Mouse (Mus musculus): ENCODE data around the gene Plcb1. TPM values are rescaled to one million over a fixed set of nuclear protein-coding genes. Genes with fewer than 3 reads are reported as not detected.
"Not testable (repeated sequence)": the region's sequence is repeated elsewhere in the genome, so short reads cannot be mapped to it uniquely, and the experiment has no call there.

Gene Plcb1
- polyA plus RNA-seq, 1 experiment from 2014 or later: 4.6 TPM

GRCm38 (mm10) chr2:134987978-134988377 is 202.1 kb downstream of the Plcb1 start:
- no peak for ATAC-seq (ENCODE audit: low read depth)

GRCm38 (mm10) chr2:134989650-134990292 is 203.9 kb downstream of the Plcb1 start:
- H3K4me3 ChIP-seq (ENCODE audit: low read depth, low read length): no peak overlapping the region
- no peak overlapping the region for H3K9ac ChIP-seq (ENCODE audit: low read depth, low read length)
- H3K27me3 ChIP-seq (ENCODE audit: control insufficient read depth, insufficient read depth, low read depth, low read length): no peaks in the 10 kb centered on the region
- H3K4me2 ChIP-seq (ENCODE audit: low read depth, low read length): no peak overlapping the region
- H3K27ac ChIP-seq (ENCODE audit: low read length): no peak overlapping the region
- no peaks in the 10 kb centered on the region for H3K36me3 ChIP-seq (ENCODE audit: control insufficient read depth, insufficient read depth)
- no peaks in the 10 kb centered on the region for H3K9me3 ChIP-seq (replicated peaks; ENCODE audit: control insufficient read depth, low read length)
- 36% methylated on average over 9 of the region's 9 CpGs for WGBS (ENCODE audit: insufficient replicate concordance)
- 0 out of 2 replicates have a peak, but pooled peaks have one; percentile 7 for ATAC-seq (ENCODE audit: low read depth)
- H3K4me1 ChIP-seq (ENCODE audit: control insufficient read depth, low read depth, low read length): no peaks in the 10 kb centered on the region

More at GRCm38 (mm10) chr2:134987978-134988377, 202.1 kb downstream of the Plcb1 start:
- H3K9ac ChIP-seq (ENCODE audit: low read depth, low read length): no peak overlapping the region
- no peak overlapping the region for H3K27ac ChIP-seq (ENCODE audit: low read length)
- H3K4me3 ChIP-seq (ENCODE audit: low read depth, low read length): no peak overlapping the region
- no peaks in the 10 kb centered on the region for H3K27me3 ChIP-seq (ENCODE audit: control insufficient read depth, insufficient read depth, low read depth, low read length)
- no peak overlapping the region for H3K4me2 ChIP-seq (ENCODE audit: low read depth, low read length)
- H3K36me3 ChIP-seq (ENCODE audit: control insufficient read depth, insufficient read depth): no peaks in the 10 kb centered on the region
- H3K4me1 ChIP-seq (ENCODE audit: control insufficient read depth, low read depth, low read length): no peaks in the 10 kb centered on the region
- H3K9me3 ChIP-seq (replicated peaks; ENCODE audit: control insufficient read depth, low read length): no peaks in the 10 kb centered on the region
- whole genome bisulfite sequencing (ENCODE audit: insufficient replicate concordance): 55% methylated on average over 5 of the region's 5 CpGs

GRCm38 (mm10) chr2:135007134-135007533 is 221.3 kb downstream of the Plcb1 start:
- H3K27me3 ChIP-seq (ENCODE audit: control insufficient read depth, insufficient read depth, low read depth, low read length): no peaks in the 10 kb centered on the region
- H3K9me3 ChIP-seq (replicated peaks; ENCODE audit: control insufficient read depth, low read length): no peaks in the 10 kb centered on the region
- H3K27ac ChIP-seq (ENCODE audit: low read length): no peak overlapping the region
- no peak overlapping the region for H3K4me3 ChIP-seq (ENCODE audit: low read depth, low read length)
- no peak for ATAC-seq (ENCODE audit: low read depth)
- no peaks in the 10 kb centered on the region for H3K36me3 ChIP-seq (ENCODE audit: control insufficient read depth, insufficient read depth)
- H3K4me1 ChIP-seq (ENCODE audit: control insufficient read depth, low read depth, low read length): no peaks in the 10 kb centered on the region
- no peak overlapping the region for H3K4me2 ChIP-seq (ENCODE audit: low read depth, low read length)
- WGBS (ENCODE audit: insufficient replicate concordance): 68% methylated on average over 1 of the region's 1 CpGs
- no peak overlapping the region for H3K9ac ChIP-seq (ENCODE audit: low read depth, low read length)

- not testable (repeated sequence) for H3K4me2 ChIP-seq (ENCODE audit: low read depth, low read length); H3K4me1 ChIP-seq (ENCODE audit: control insufficient read depth, low read depth, low read length); H3K27me3 ChIP-seq (ENCODE audit: control insufficient read depth, insufficient read depth, low read depth, low read length); H3K4me3 ChIP-seq (ENCODE audit: low read depth, low read length); ATAC-seq (ENCODE audit: low read depth); H3K9me3 ChIP-seq (replicated peaks; ENCODE audit: control insufficient read depth, low read length); H3K36me3 ChIP-seq (ENCODE audit: control insufficient read depth, insufficient read depth); H3K27ac ChIP-seq (ENCODE audit: low read length); H3K9ac ChIP-seq (ENCODE audit: low read depth, low read length)
- WGBS (ENCODE audit: insufficient replicate concordance): 81% methylated on average over 2 of the region's 2 CpGs
These were observed 222.0 kb downstream of the Plcb1 start for GRCm38 (mm10) chr2:135007885-135008284.

- 69% methylated on average over 8 of the region's 8 CpGs for WGBS (ENCODE audit: insufficient replicate concordance)
These were observed 224.5 kb downstream of the Plcb1 start for GRCm38 (mm10) chr2:135010371-135010770.

GRCm38 (mm10) chr2:135015501-135015900 is 229.6 kb downstream of the Plcb1 start:
- no peaks in the 10 kb centered on the region for H3K36me3 ChIP-seq (ENCODE audit: control insufficient read depth, insufficient read depth)
- H3K9me3 ChIP-seq (replicated peaks; ENCODE audit: control insufficient read depth, low read length): no peaks in the 10 kb centered on the region
- no peaks in the 10 kb centered on the region for H3K4me1 ChIP-seq (ENCODE audit: control insufficient read depth, low read depth, low read length)
- H3K4me2 ChIP-seq (ENCODE audit: low read depth, low read length): no peak overlapping the region
- WGBS (ENCODE audit: insufficient replicate concordance): 50% methylated on average over 6 of the region's 6 CpGs
- no peak for ATAC-seq (ENCODE audit: low read depth)
- H3K27me3 ChIP-seq (ENCODE audit: control insufficient read depth, insufficient read depth, low read depth, low read length): no peaks in the 10 kb centered on the region
- H3K4me3 ChIP-seq (ENCODE audit: low read depth, low read length): no peak overlapping the region
- H3K27ac ChIP-seq (ENCODE audit: low read length): no peak overlapping the region
- H3K9ac ChIP-seq (ENCODE audit: low read depth, low read length): no peak overlapping the region

More at GRCm38 (mm10) chr2:135010371-135010770, 224.5 kb downstream of the Plcb1 start:
- ATAC-seq (ENCODE audit: low read depth): no peak
- Histone ChIP-seq H3K36me3 (ENCODE audit: control insufficient read depth, insufficient read depth) (no peaks in the 10 kb centered on the region), H3K4me2 (ENCODE audit: low read depth, low read length) (no peak overlapping the region), H3K27ac (ENCODE audit: low read length) (no peak overlapping the region), H3K27me3 (ENCODE audit: control insufficient read depth, insufficient read depth, low read depth, low read length) (no peaks in the 10 kb centered on the region), H3K4me3 (ENCODE audit: low read depth, low read length) (no peak overlapping the region), H3K9ac (ENCODE audit: low read depth, low read length) (no peak overlapping the region), H3K9me3 (replicated peaks; ENCODE audit: control insufficient read depth, low read length) (no peaks in the 10 kb centered on the region), H3K4me1 (ENCODE audit: control insufficient read depth, low read depth, low read length) (no peaks in the 10 kb centered on the region)

- no peak overlapping the region for H3K4me2 ChIP-seq (ENCODE audit: low read depth, low read length)
- H3K36me3 ChIP-seq (ENCODE audit: control insufficient read depth, insufficient read depth): no peaks in the 10 kb centered on the region
- no peaks in the 10 kb centered on the region for H3K9me3 ChIP-seq (replicated peaks; ENCODE audit: control insufficient read depth, low read length)
- no peak overlapping the region for H3K4me3 ChIP-seq (ENCODE audit: low read depth, low read length)
- no peak overlapping the region for H3K9ac ChIP-seq (ENCODE audit: low read depth, low read length)
- 53% methylated on average over 1 of the region's 1 CpGs for WGBS (ENCODE audit: insufficient replicate concordance)
- H3K27me3 ChIP-seq (ENCODE audit: control insufficient read depth, insufficient read depth, low read depth, low read length): no peaks in the 10 kb centered on the region
- ATAC-seq (ENCODE audit: low read depth): no peak
- H3K27ac ChIP-seq (ENCODE audit: low read length): no peak overlapping the region
- no peaks in the 10 kb centered on the region for H3K4me1 ChIP-seq (ENCODE audit: control insufficient read depth, low read depth, low read length)
These were observed 232.4 kb downstream of the Plcb1 start for GRCm38 (mm10) chr2:135018275-135018674.

- WGBS (ENCODE audit: insufficient replicate concordance): 51% methylated on average over 2 of the region's 2 CpGs
These were observed 232.8 kb downstream of the Plcb1 start for GRCm38 (mm10) chr2:135018708-135019107.

GRCm38 (mm10) chr2:135019588-135019987 is 233.7 kb downstream of the Plcb1 start:
- Histone ChIP-seq H3K4me3 (ENCODE audit: low read depth, low read length) (no peak overlapping the region), H3K4me1 (ENCODE audit: control insufficient read depth, low read depth, low read length) (no peaks in the 10 kb centered on the region), H3K9ac (ENCODE audit: low read depth, low read length) (no peak overlapping the region), H3K27me3 (ENCODE audit: control insufficient read depth, insufficient read depth, low read depth, low read length) (no peaks in the 10 kb centered on the region), H3K9me3 (replicated peaks; ENCODE audit: control insufficient read depth, low read length) (no peaks in the 10 kb centered on the region), H3K27ac (ENCODE audit: low read length) (no peak overlapping the region), H3K36me3 (ENCODE audit: control insufficient read depth, insufficient read depth) (no peaks in the 10 kb centered on the region), H3K4me2 (ENCODE audit: low read depth, low read length) (no peak overlapping the region)
- WGBS (ENCODE audit: insufficient replicate concordance): 65% methylated on average over 1 of the region's 1 CpGs
- ATAC-seq (ENCODE audit: low read depth): no peak

More at GRCm38 (mm10) chr2:135018708-135019107, 232.8 kb downstream of the Plcb1 start:
- H3K4me1 ChIP-seq (ENCODE audit: control insufficient read depth, low read depth, low read length): no peaks in the 10 kb centered on the region
- H3K27me3 ChIP-seq (ENCODE audit: control insufficient read depth, insufficient read depth, low read depth, low read length): no peaks in the 10 kb centered on the region
- no peaks in the 10 kb centered on the region for H3K36me3 ChIP-seq (ENCODE audit: control insufficient read depth, insufficient read depth)
- no peak overlapping the region for H3K9ac ChIP-seq (ENCODE audit: low read depth, low read length)
- no peaks in the 10 kb centered on the region for H3K9me3 ChIP-seq (replicated peaks; ENCODE audit: control insufficient read depth, low read length)
- no peak overlapping the region for H3K4me3 ChIP-seq (ENCODE audit: low read depth, low read length)
- H3K4me2 ChIP-seq (ENCODE audit: low read depth, low read length): no peak overlapping the region
- no peak for ATAC-seq (ENCODE audit: low read depth)
- no peak overlapping the region for H3K27ac ChIP-seq (ENCODE audit: low read length)
